Mouse (Mus musculus): Measurements from ENCODE around the gene Rbfox3.

- no peak for TF ChIP-seq CTCF (IDR thresholded peaks at IDR 0.05; ENCODE audit: extremely low read depth, insufficient read depth, insufficient read length, insufficient replicate concordance)
- no peak for TF ChIP-seq POLR2A (IDR thresholded peaks at IDR 0.05; ENCODE audit: low read depth, low read length)
These were observed 239.4 kb downstream of the Rbfox3 start for GRCm38 (mm10) chr11:118671958-118672357.
